Mouse (Mus musculus): ENCODE results near the gene Gemin2. TPM values are rescaled to one million over a fixed set of nuclear protein-coding genes. Genes with fewer than 3 reads are reported as not detected.

Gene Gemin2
- 23.2 TPM for polyA plus RNA-seq (2015; fragmentation: Illumina TruSeq; extraction: RNeasy Lipid Tissue Mini Kit (QIAGEN cat#74804); ENCODE audit: insufficient read depth, low replicate concordance)

GRCm38 (mm10) chr12:59013234-59013633 lies at the start of gene Gemin2:
Gene Gemin2 (plus strand): TSS chr12:59013393.

GRCm38 (mm10) chr12:59011844-59012709 lies 1.1 kb upstream of the Gemin2 start, which contains the start of gene Sec23a:
Gene Sec23a (minus strand): TSS chr12:59012017.

GRCm38 (mm10) chr12:59060993-59061595 lies 47.9 kb downstream of the Gemin2 start, which contains the start of gene Trappc6b:
Gene Trappc6b (minus strand): TSS chr12:59061472.

GRCm38 (mm10) chr12:59066448-59067077 lies 53.4 kb downstream of the Gemin2 start, which contains the start of gene Pnn:
Gene Pnn (plus strand): TSS chr12:59066884.

Other genes starting within 250 kb of the Gemin2 start
- gene Sec23a, start 1.4 kb upstream of the Gemin2 start, polyA plus RNA-seq (2015; fragmentation: Illumina TruSeq; extraction: RNeasy Lipid Tissue Mini Kit (QIAGEN cat#74804); ENCODE audit: insufficient read depth, low replicate concordance): 22.0 TPM
- gene Trappc6b, start 48.1 kb downstream of the Gemin2 start, polyA plus RNA-seq (2015; fragmentation: Illumina TruSeq; extraction: RNeasy Lipid Tissue Mini Kit (QIAGEN cat#74804); ENCODE audit: insufficient read depth, low replicate concordance): 143 TPM
- 185 TPM for gene Pnn, start 53.5 kb downstream of the Gemin2 start, polyA plus RNA-seq (2015; fragmentation: Illumina TruSeq; extraction: RNeasy Lipid Tissue Mini Kit (QIAGEN cat#74804); ENCODE audit: insufficient read depth, low replicate concordance)
- gene Mia2, start 82.4 kb downstream of the Gemin2 start, polyA plus RNA-seq (2015; fragmentation: Illumina TruSeq; extraction: RNeasy Lipid Tissue Mini Kit (QIAGEN cat#74804); ENCODE audit: insufficient read depth, low replicate concordance): 141 TPM
- gene Fbxo33, start 206.3 kb downstream of the Gemin2 start, polyA plus RNA-seq (2015; fragmentation: Illumina TruSeq; extraction: RNeasy Lipid Tissue Mini Kit (QIAGEN cat#74804); ENCODE audit: insufficient read depth, low replicate concordance): 44.7 TPM